Mouse (Mus musculus): ENCODE measurements at regions not wholly inside any gene's neighbourhood (a gene's known extent, or its start where the extent isn't known, plus 50 kb on each side); places are given as distances from the start of the nearest gene placed in this dataset.

DNA sequence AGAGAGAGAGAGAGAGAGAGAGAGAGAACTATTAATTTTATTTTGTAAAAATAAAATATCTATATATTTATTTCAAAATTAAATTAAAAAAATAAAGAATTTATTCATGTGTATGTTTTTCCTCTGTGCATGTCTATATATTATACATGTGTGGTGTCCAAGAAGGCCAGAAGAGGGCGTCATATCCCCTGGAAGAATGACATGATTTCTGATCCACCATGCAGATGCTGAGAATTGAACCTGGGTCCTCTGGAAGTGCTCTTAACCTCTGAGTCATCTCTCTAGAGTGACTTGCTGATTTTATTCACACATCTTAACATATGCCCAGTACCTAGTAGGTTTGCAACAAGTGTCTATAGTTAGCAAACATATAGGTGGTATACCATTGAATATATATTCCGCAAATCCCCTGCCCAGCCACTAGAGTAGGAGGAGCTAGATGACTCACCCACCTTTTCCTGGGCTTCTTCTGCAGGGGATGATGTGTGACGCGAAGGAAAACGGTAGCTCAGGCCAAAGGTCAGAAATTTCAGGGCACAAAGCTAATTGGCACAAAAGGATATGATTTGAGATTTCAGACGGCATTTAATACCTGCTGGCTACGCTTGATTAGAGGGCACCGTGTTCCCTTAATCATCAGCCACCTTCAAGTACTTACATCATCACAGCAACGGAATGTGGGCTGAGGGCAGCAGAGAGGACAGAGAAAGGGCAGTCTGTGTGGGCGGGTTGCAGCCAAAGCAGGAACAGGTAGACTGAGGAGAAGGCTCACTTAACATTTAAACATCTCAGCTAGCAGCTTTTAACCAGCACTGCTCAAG, 105.3 kb upstream of the Map4k3 start:
- TF ChIP-seq POLR2A (IDR thresholded peaks at IDR 0.05; ENCODE audit: insufficient read depth, low read length) (no peak), CTCF (IDR thresholded peaks at IDR 0.05; ENCODE audit: low read depth, low read length) (no peak)
